Mouse (Mus musculus): Measurements from ENCODE around the gene Ktn1. TPM values are rescaled to one million over a fixed set of nuclear protein-coding genes. Genes with fewer than 3 reads are reported as not detected.
A peak's percentile ranks its signal among the peaks of the same experiment; 100 is the strongest.

The Ktn1 gene
- 55.8 and 82.7 TPM in 2 replicates for polyA plus RNA-seq (2015; fragmentation: Nextera tagmentation; extraction: Ambion mirVana)

- H3K4me2 ChIP-seq = peak within 1 kb of the TSS; percentile 70
- peaks cover 26% of the 10 kb centered on the region for H3K4me1 ChIP-seq (replicated peaks)
- no peaks in the 10 kb centered on the region for H3K36me3 ChIP-seq
- peak within 1 kb of the TSS; percentile 96 for H3K4me3 ChIP-seq
- H3K27me3 ChIP-seq = no peaks in the 10 kb centered on the region
- no peaks in the 10 kb centered on the region for H3K9me3 ChIP-seq (replicated peaks)
- 42% methylated on average over 5 of the region's 5 CpGs for WGBS
- ATAC-seq (replicated peaks; ENCODE audit: insufficient number of reproducible peaks, insufficient read depth, low FRiP score, low read depth) = no peak
- peak within 1 kb of the TSS; percentile 97 for H3K9ac ChIP-seq
- H3K27ac ChIP-seq = peak within 1 kb of the TSS; percentile 99
Measured at GRCm38 (mm10) chr14:47648218-47648617, at the start of gene Ktn1. Gene Ktn1 (plus strand): TSS chr14:47648448.

GRCm38 (mm10) chr14:47613254-47613653 is 35.0 kb upstream of the Ktn1 start:
- Histone ChIP-seq H3K4me1 (replicated peaks) (no peaks in the 10 kb centered on the region), H3K27ac (no peak overlapping the region), H3K4me3 (no peak overlapping the region), H3K27me3 (no peaks in the 10 kb centered on the region), H3K36me3 (no peaks in the 10 kb centered on the region), H3K9me3 (replicated peaks) (no peaks in the 10 kb centered on the region), H3K4me2 (no peak overlapping the region), H3K9ac (no peak overlapping the region)
- WGBS = 59% methylated on average over 7 of the region's 7 CpGs
- no peak for ATAC-seq (replicated peaks; ENCODE audit: insufficient number of reproducible peaks, insufficient read depth, low FRiP score, low read depth)

- H3K4me2 ChIP-seq = no peak overlapping the region
- no peaks in the 10 kb centered on the region for H3K27me3 ChIP-seq
- 78% methylated on average over 5 of the region's 5 CpGs for WGBS
- no peak overlapping the region for H3K27ac ChIP-seq
- no peaks in the 10 kb centered on the region for H3K4me1 ChIP-seq (replicated peaks)
- H3K9ac ChIP-seq = no peak overlapping the region
- no peaks in the 10 kb centered on the region for H3K36me3 ChIP-seq
- H3K4me3 ChIP-seq = no peak overlapping the region
- H3K9me3 ChIP-seq (replicated peaks) = no peaks in the 10 kb centered on the region
- no peak for ATAC-seq (replicated peaks; ENCODE audit: insufficient number of reproducible peaks, insufficient read depth, low FRiP score, low read depth)
Measured at GRCm38 (mm10) chr14:47618891-47619290, 29.4 kb upstream of the Ktn1 start.

GRCm38 (mm10) chr14:47621901-47622300 is 26.3 kb upstream of the Ktn1 start:
- no peak overlapping the region for H3K4me2 ChIP-seq
- H3K9ac ChIP-seq = no peak overlapping the region
- no peaks in the 10 kb centered on the region for H3K27me3 ChIP-seq
- H3K4me1 ChIP-seq (replicated peaks) = 0 out of 2 replicates have a peak, but pooled peaks cover under 1% of the 10 kb centered on the region
- no peak overlapping the region for H3K27ac ChIP-seq
- no peaks in the 10 kb centered on the region for H3K36me3 ChIP-seq
- H3K9me3 ChIP-seq (replicated peaks) = no peaks in the 10 kb centered on the region
- H3K4me3 ChIP-seq = no peak overlapping the region
- WGBS = 85% methylated on average over 5 of the region's 5 CpGs
- ATAC-seq (replicated peaks; ENCODE audit: insufficient number of reproducible peaks, insufficient read depth, low FRiP score, low read depth) = no peak

- no peak for ATAC-seq (replicated peaks; ENCODE audit: insufficient number of reproducible peaks, insufficient read depth, low FRiP score, low read depth)
- Histone ChIP-seq H3K36me3 (no peaks in the 10 kb centered on the region), H3K4me2 (no peak overlapping the region), H3K27me3 (no peaks in the 10 kb centered on the region), H3K9ac (no peak overlapping the region), H3K4me1 (replicated peaks) (peaks cover 8% of the 10 kb centered on the region; the same call in 1 of the 2 replicates), H3K4me3 (no peak overlapping the region), H3K27ac (no peak overlapping the region), H3K9me3 (replicated peaks) (no peaks in the 10 kb centered on the region)
- WGBS = 64% methylated on average over 3 of the region's 3 CpGs
Measured at GRCm38 (mm10) chr14:47624837-47625236, 23.4 kb upstream of the Ktn1 start.

GRCm38 (mm10) chr14:47626143-47626542 is 22.1 kb upstream of the Ktn1 start:
- Histone ChIP-seq H3K4me2 (no peak overlapping the region), H3K27me3 (no peaks in the 10 kb centered on the region), H3K27ac (no peak overlapping the region), H3K9ac (no peak overlapping the region), H3K4me1 (replicated peaks) (peaks cover 8% of the 10 kb centered on the region; the same call in 1 of the 2 replicates), H3K9me3 (replicated peaks) (no peaks in the 10 kb centered on the region), H3K4me3 (no peak overlapping the region), H3K36me3 (no peaks in the 10 kb centered on the region)
- no peak for ATAC-seq (replicated peaks; ENCODE audit: insufficient number of reproducible peaks, insufficient read depth, low FRiP score, low read depth)
- 78% methylated on average over 4 of the region's 4 CpGs for WGBS

GRCm38 (mm10) chr14:47626812-47627211 is 21.4 kb upstream of the Ktn1 start:
- Histone ChIP-seq H3K27ac (peak overlapping the region; percentile 46), H3K4me1 (replicated peaks) (peaks cover 12% of the 10 kb centered on the region), H3K4me3 (no peak overlapping the region), H3K27me3 (no peaks in the 10 kb centered on the region), H3K36me3 (no peaks in the 10 kb centered on the region), H3K9ac (no peak overlapping the region), H3K4me2 (no peak overlapping the region), H3K9me3 (replicated peaks) (no peaks in the 10 kb centered on the region)
- no peak for ATAC-seq (replicated peaks; ENCODE audit: insufficient number of reproducible peaks, insufficient read depth, low FRiP score, low read depth)
- WGBS = 51% methylated on average over 2 of the region's 2 CpGs

GRCm38 (mm10) chr14:47627360-47627759 is 20.9 kb upstream of the Ktn1 start:
- Histone ChIP-seq H3K36me3 (no peaks in the 10 kb centered on the region), H3K27ac (peak overlapping the region; percentile 46), H3K9ac (no peak overlapping the region), H3K4me1 (replicated peaks) (peaks cover 12% of the 10 kb centered on the region), H3K4me3 (no peak overlapping the region), H3K27me3 (no peaks in the 10 kb centered on the region), H3K9me3 (replicated peaks) (no peaks in the 10 kb centered on the region), H3K4me2 (no peak overlapping the region)
- WGBS = 62% methylated on average over 5 of the region's 5 CpGs
- ATAC-seq (replicated peaks; ENCODE audit: insufficient number of reproducible peaks, insufficient read depth, low FRiP score, low read depth) = no peak

GRCm38 (mm10) chr14:47632419-47632818 is 15.8 kb upstream of the Ktn1 start:
- Histone ChIP-seq H3K4me3 (no peak overlapping the region), H3K9ac (no peak overlapping the region), H3K9me3 (replicated peaks) (no peaks in the 10 kb centered on the region), H3K27me3 (no peaks in the 10 kb centered on the region), H3K4me2 (no peak overlapping the region), H3K27ac (peak overlapping the region; percentile 87), H3K4me1 (replicated peaks) (peaks cover 33% of the 10 kb centered on the region), H3K36me3 (no peaks in the 10 kb centered on the region)
- 42% methylated on average over 1 of the region's 1 CpGs for WGBS
- no peak; the same call in 1 of the 2 replicates for ATAC-seq (replicated peaks; ENCODE audit: insufficient number of reproducible peaks, insufficient read depth, low FRiP score, low read depth)

- 12% methylated on average over 9 of the region's 9 CpGs for WGBS
- H3K9me3 ChIP-seq (replicated peaks) = no peaks in the 10 kb centered on the region
- peak overlapping the region; percentile 87 for H3K27ac ChIP-seq
- no peaks in the 10 kb centered on the region for H3K36me3 ChIP-seq
- H3K4me1 ChIP-seq (replicated peaks) = peaks cover 41% of the 10 kb centered on the region
- H3K9ac ChIP-seq = peak overlapping the region; percentile 35; the same call in 1 of the 2 replicates
- no peak overlapping the region for H3K4me3 ChIP-seq
- peak overlapping the region; percentile 25 for H3K4me2 ChIP-seq
- no peaks in the 10 kb centered on the region for H3K27me3 ChIP-seq
- peak; percentile 70 for ATAC-seq (replicated peaks; ENCODE audit: insufficient number of reproducible peaks, insufficient read depth, low FRiP score, low read depth)
Measured at GRCm38 (mm10) chr14:47634410-47634809, 13.8 kb upstream of the Ktn1 start.

- Histone ChIP-seq H3K4me3 (no peak overlapping the region), H3K9ac (peak overlapping the region; percentile 35; the same call in 1 of the 2 replicates), H3K4me1 (replicated peaks) (peaks cover 41% of the 10 kb centered on the region), H3K27me3 (no peaks in the 10 kb centered on the region), H3K36me3 (no peaks in the 10 kb centered on the region), H3K27ac (peak overlapping the region; percentile 87), H3K4me2 (peak overlapping the region; percentile 25), H3K9me3 (replicated peaks) (no peaks in the 10 kb centered on the region)
- 42% methylated on average over 7 of the region's 7 CpGs for WGBS
- ATAC-seq (replicated peaks; ENCODE audit: insufficient number of reproducible peaks, insufficient read depth, low FRiP score, low read depth) = 0 out of 2 replicates have a peak, but pooled peaks have one; percentile 57
Measured at GRCm38 (mm10) chr14:47634846-47635245, 13.4 kb upstream of the Ktn1 start.

GRCm38 (mm10) chr14:47638316-47638895 is 9.8 kb upstream of the Ktn1 start:
- H3K4me3 ChIP-seq = no peak overlapping the region
- H3K4me1 ChIP-seq (replicated peaks) = peaks cover 34% of the 10 kb centered on the region
- no peaks in the 10 kb centered on the region for H3K27me3 ChIP-seq
- ATAC-seq (replicated peaks; ENCODE audit: insufficient number of reproducible peaks, insufficient read depth, low FRiP score, low read depth) = no peak
- WGBS = 44% methylated on average over 4 of the region's 4 CpGs
- H3K9me3 ChIP-seq (replicated peaks) = no peaks in the 10 kb centered on the region
- H3K27ac ChIP-seq = peak overlapping the region; percentile 18; the same call in 1 of the 2 replicates
- H3K36me3 ChIP-seq = no peaks in the 10 kb centered on the region
- H3K9ac ChIP-seq = no peak overlapping the region
- no peak overlapping the region for H3K4me2 ChIP-seq

Measured in heart, embryonic 15.5 days (tissue).